Mouse (Mus musculus) C2C12 (cell line): ENCODE results near the gene Ciz1. TPM values are rescaled to one million over a fixed set of nuclear protein-coding genes. Genes with fewer than 3 reads are reported as not detected.
"Not testable (repeated sequence)": the region's sequence is repeated elsewhere in the genome, so short reads cannot be mapped to it uniquely, and the experiment has no call there.

Experiments
- H3K27me3 ChIP-seq: one replicate; pipeline ENCODE4 v1.6.1; 2011; ENCODE audit not compliant: control insufficient read depth, insufficient read depth, insufficient read length
- H3K36me3 ChIP-seq: one replicate; pipeline ENCODE4 v1.6.1; 2011; ENCODE audit not compliant: control insufficient read depth, insufficient read depth
- H3K4me3 ChIP-seq: one replicate; pipeline ENCODE4 v1.5.1; 2011; ENCODE audit warnings: mild to moderate bottlenecking, control low read depth; ENCODE audit not compliant: poor library complexity, insufficient read depth, severe bottlenecking
- H3K79me2 ChIP-seq: one replicate; pipeline ENCODE4 v1.6.1; 2011; ENCODE audit not compliant: control insufficient read depth, insufficient read depth
- H3K79me3 ChIP-seq: one replicate; pipeline ENCODE4 v1.6.1; 2011; ENCODE audit warnings: low read depth, control low read depth
- H3ac ChIP-seq: one replicate; pipeline ENCODE3; 2011; ENCODE audit warnings: low read depth; ENCODE audit not compliant: control insufficient read depth, insufficient read length
- CEBPB ChIP-seq: IDR thresholded peaks from one replicate; pipeline ENCODE4 v1.6.1; 2011; ENCODE audit warnings: low read depth, mild to moderate bottlenecking, control low read depth, moderate library complexity
- CTCF ChIP-seq: IDR thresholded peaks from one replicate; pipeline ENCODE4 v1.5.1; 2011; ENCODE audit not compliant: control insufficient read depth, insufficient read depth, insufficient read length
- FOSL1 ChIP-seq: IDR thresholded peaks from one replicate; pipeline ENCODE4 v1.8.0; 2011; ENCODE audit warnings: mild to moderate bottlenecking, low read length; ENCODE audit not compliant: poor library complexity, insufficient read depth, severe bottlenecking
- MAX ChIP-seq: IDR thresholded peaks from one replicate; pipeline ENCODE4 v1.6.1; 2011; ENCODE audit warnings: mild to moderate bottlenecking, control low read depth
- MYOD1 ChIP-seq: IDR thresholded peaks from one replicate; pipeline ENCODE4 v1.6.1; 2011; ENCODE audit warnings: low read depth; ENCODE audit not compliant: control insufficient read depth, insufficient read length
- MYOG ChIP-seq: IDR thresholded peaks from one replicate; pipeline ENCODE4 v1.6.1; 2011; ENCODE audit not compliant: control insufficient read depth, insufficient read length; ENCODE audit errors: extremely low read depth
- USF1 ChIP-seq: IDR thresholded peaks from one replicate; pipeline ENCODE4 v1.6.1; 2011; ENCODE audit warnings: low read depth, mild to moderate bottlenecking, control low read depth, moderate library complexity
- polyA plus RNA-seq: library from polyadenylated mRNA; unstranded; fragments of >200 nt; fragmentation: generic; extraction: Trizol; gene quantifications from one replicate; pipeline ENCODE4 v1.2.1, GENCODE M21; 2012; ENCODE audit warnings: missing spikeins

The Ciz1 gene
- polyA plus RNA-seq, 1 experiment: 43.5 TPM

- Histone ChIP-seq H3K79me3 (no peaks in the 10 kb centered on the region), H3ac (no peak overlapping the region), H3K27me3 (peaks cover 3% of the 10 kb centered on the region), H3K79me2 (peaks cover 8% of the 10 kb centered on the region), H3K36me3 (no peaks in the 10 kb centered on the region), H3K4me3 (no peak overlapping the region)
- TF ChIP-seq FOSL1 (no peak), MAX (no peak), USF1 (no peak), CTCF (no peak), CEBPB (no peak), MYOG (no peak), MYOD1 (no peak)
Observed at GRCm38 (mm10) chr2:32354336-32354895, 2.3 kb downstream of the Ciz1 start.

- no peak overlapping the region for H3K4me3 ChIP-seq
- peaks cover 7% of the 10 kb centered on the region for H3K79me2 ChIP-seq
Observed at GRCm38 (mm10) chr2:32356216-32356615, 4.1 kb downstream of the Ciz1 start.

GRCm38 (mm10) chr2:32357710-32358109 lies 5.6 kb downstream of the Ciz1 start:
- Histone ChIP-seq H3K79me3 (no peaks in the 10 kb centered on the region), H3K4me3 (no peak overlapping the region), H3K36me3 (no peaks in the 10 kb centered on the region), H3K79me2 (no peaks in the 10 kb centered on the region), H3ac (no peak overlapping the region), H3K27me3 (peaks cover 3% of the 10 kb centered on the region)
- no peak for TF ChIP-seq MYOD1
- no peak for TF ChIP-seq CEBPB
- no peak for TF ChIP-seq MYOG
- TF ChIP-seq FOSL1: no peak
- TF ChIP-seq MAX: no peak
- TF ChIP-seq CTCF: no peak
- TF ChIP-seq USF1: no peak

More at GRCm38 (mm10) chr2:32356216-32356615, 4.1 kb downstream of the Ciz1 start:
- Histone ChIP-seq H3K79me3 (no peaks in the 10 kb centered on the region), H3ac (no peak overlapping the region), H3K27me3 (peaks cover 3% of the 10 kb centered on the region), H3K36me3 (no peaks in the 10 kb centered on the region)
- TF ChIP-seq MAX (no peak), FOSL1 (no peak), MYOG (no peak), CTCF (no peak), MYOD1 (no peak), CEBPB (no peak), USF1 (no peak)

GRCm38 (mm10) chr2:32358381-32358780 lies 6.3 kb downstream of the Ciz1 start:
- Histone ChIP-seq H3K79me3 (no peaks in the 10 kb centered on the region), H3K79me2 (peaks cover 3% of the 10 kb centered on the region), H3ac (no peak overlapping the region), H3K27me3 (peaks cover 3% of the 10 kb centered on the region), H3K4me3 (no peak overlapping the region), H3K36me3 (no peaks in the 10 kb centered on the region)
- no peak for TF ChIP-seq MYOD1
- TF ChIP-seq FOSL1: no peak
- TF ChIP-seq CTCF: no peak
- TF ChIP-seq CEBPB: no peak
- no peak for TF ChIP-seq MAX
- TF ChIP-seq MYOG: no peak
- no peak for TF ChIP-seq USF1

GRCm38 (mm10) chr2:32360741-32361140 lies 8.6 kb downstream of the Ciz1 start:
- H3ac ChIP-seq: no peak overlapping the region
- peaks cover 3% of the 10 kb centered on the region for H3K36me3 ChIP-seq
- TF ChIP-seq MAX (no peak), USF1 (no peak), MYOD1 (no peak), MYOG (no peak), FOSL1 (no peak), CEBPB (no peak), CTCF (no peak)
- H3K4me3 ChIP-seq: no peak overlapping the region
- H3K79me3 ChIP-seq: no peaks in the 10 kb centered on the region
- H3K27me3 ChIP-seq: peaks cover 3% of the 10 kb centered on the region
- peaks cover 18% of the 10 kb centered on the region for H3K79me2 ChIP-seq

GRCm38 (mm10) chr2:32361437-32361836 lies 9.3 kb downstream of the Ciz1 start:
- TF ChIP-seq MYOD1: no peak
- TF ChIP-seq MYOG: no peak
- TF ChIP-seq USF1: no peak
- TF ChIP-seq CEBPB: no peak
- no peak for TF ChIP-seq FOSL1
- TF ChIP-seq MAX: no peak
- no peak for TF ChIP-seq CTCF
- H3ac ChIP-seq: peak overlapping the region; percentile 16
- peaks cover 3% of the 10 kb centered on the region for H3K27me3 ChIP-seq
- no peaks in the 10 kb centered on the region for H3K79me3 ChIP-seq
- peaks cover 3% of the 10 kb centered on the region for H3K36me3 ChIP-seq
- H3K79me2 ChIP-seq: peaks cover 18% of the 10 kb centered on the region
- H3K4me3 ChIP-seq: no peak overlapping the region

GRCm38 (mm10) chr2:32362274-32362673 lies 10.1 kb downstream of the Ciz1 start:
- H3ac ChIP-seq, H3K27me3 ChIP-seq, H3K36me3 ChIP-seq, H3K79me3 ChIP-seq: not testable (repeated sequence)
- Histone ChIP-seq H3K4me3 (peak overlapping the region; percentile 75), H3K79me2 (peaks cover 18% of the 10 kb centered on the region)
